Mouse (Mus musculus): Measurements from ENCODE around the gene Rtn4.

DNA sequence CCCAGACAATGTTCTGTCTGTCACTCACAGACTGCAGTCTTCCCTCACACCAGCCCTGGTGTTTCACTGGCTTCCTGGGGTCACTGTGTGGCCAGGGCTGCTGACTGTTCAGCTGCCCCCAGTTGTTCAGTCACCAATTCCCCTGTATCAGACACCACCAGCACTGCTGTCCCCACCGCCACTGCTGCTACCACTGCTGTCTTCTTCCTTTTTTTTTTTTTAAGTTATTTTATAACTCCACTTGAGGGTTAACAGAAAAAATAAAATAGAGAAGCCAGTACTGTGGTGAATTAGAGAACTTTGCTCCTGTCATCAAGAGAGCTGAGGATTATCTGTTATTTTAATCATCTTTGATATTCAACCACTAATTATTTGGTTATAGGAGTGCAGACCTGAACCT is 48.3 kb upstream of the Rtn4 start:
- no peak for TF ChIP-seq CTCF (IDR thresholded peaks at IDR 0.05; ENCODE audit: low read depth, low read length)
- no peak for TF ChIP-seq POLR2A (IDR thresholded peaks at IDR 0.05; ENCODE audit: extremely low read depth, insufficient read depth, low read length)
